In the genomic region with DNA sequence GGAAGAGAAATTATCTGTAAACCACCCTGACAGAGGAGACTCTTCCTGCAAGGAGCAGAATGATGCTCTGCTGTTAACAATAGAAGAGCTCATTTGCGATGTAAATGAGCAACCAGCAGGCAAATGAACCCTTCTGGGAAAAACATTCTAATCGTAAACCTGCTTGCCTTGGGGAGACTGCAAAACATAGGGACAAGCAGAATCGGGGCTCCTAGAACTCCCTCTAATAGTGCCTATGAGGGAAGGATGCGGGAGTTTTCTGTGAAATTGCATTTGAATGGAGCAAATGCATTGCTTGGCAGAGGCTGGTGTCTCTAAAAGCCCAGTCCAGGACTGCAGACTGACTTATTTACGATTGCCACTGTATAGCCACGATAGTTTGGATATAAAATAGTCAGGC, we compare ENCODE assay signal across 18 mouse cellular contexts. TPM values are rescaled to one million over a fixed set of nuclear protein-coding genes. Genes with fewer than 3 reads are reported as not detected.
DNase-seq lines count a peak whose midpoint lies in the region; ATAC-seq lines count a peak whose summit lies in the region.
"Had no signal": no experiment of that assay in that cellular context is flagged by ENCODE, and none has a peak within 500 bp of the region (broad histone marks: within the 10 kb centered on the region; RNA-seq: fewer than 3 reads in every experiment).

No protein-coding gene starts in this region.

- peak overlapping the region; percentile 86 for H3K27ac ChIP-seq in forebrain, embryonic 12.5 days
- peak overlapping the region; percentile 79 for H3K27ac ChIP-seq in hindbrain, embryonic 10.5 days
- peak overlapping the region; percentile 63 for H3K27ac ChIP-seq in midbrain, embryonic 10.5 days (replicated peaks)
- peak overlapping the region; percentile 89 for H3K27ac ChIP-seq in neural tube, embryonic 12.5 days
- H3K27ac ChIP-seq in liver, embryonic 11.5 days (ENCODE audit: low read depth, low read length), result no peak overlapping the region
- H3K27ac ChIP-seq in intestine, embryonic 16.5 days (ENCODE audit: low read length), result no peak overlapping the region
- H3K27ac ChIP-seq: gastrocnemius, adult 2 months; limb, embryonic 15.5 days had no signal

- peaks cover 33% of the 10 kb centered on the region for H3K4me1 ChIP-seq in forebrain, embryonic 12.5 days
- peaks cover 38% of the 10 kb centered on the region for H3K4me1 ChIP-seq in hindbrain, embryonic 10.5 days (replicated peaks)
- peaks cover 38% of the 10 kb centered on the region for H3K4me1 ChIP-seq in midbrain, embryonic 10.5 days
- H3K4me1 ChIP-seq in neural tube, embryonic 12.5 days, result peaks cover 39% of the 10 kb centered on the region
- no peaks in the 10 kb centered on the region for H3K4me1 ChIP-seq in liver, embryonic 11.5 days (replicated peaks; ENCODE audit: control insufficient read depth, insufficient read depth, low read length)
- no peaks in the 10 kb centered on the region for H3K4me1 ChIP-seq in intestine, embryonic 16.5 days (ENCODE audit: control insufficient read depth, insufficient read depth, low read length)
- H3K4me1 ChIP-seq: megakaryocyte, embryonic 14.5 days had no signal

- no peaks in the 10 kb centered on the region for H3K9me3 ChIP-seq in forebrain, embryonic 12.5 days
- H3K9me3 ChIP-seq in hindbrain, embryonic 10.5 days, result no peaks in the 10 kb centered on the region
- H3K9me3 ChIP-seq in midbrain, embryonic 10.5 days (replicated peaks), result no peaks in the 10 kb centered on the region
- H3K9me3 ChIP-seq in neural tube, embryonic 12.5 days, result no peaks in the 10 kb centered on the region
- H3K9me3 ChIP-seq in liver, embryonic 11.5 days (ENCODE audit: control insufficient read depth, low read length), result no peaks in the 10 kb centered on the region
- no peaks in the 10 kb centered on the region for H3K9me3 ChIP-seq in intestine, embryonic 16.5 days (ENCODE audit: control insufficient read depth, low read length)
- H3K9me3 ChIP-seq: limb, embryonic 15.5 days had no signal

- H3K27me3 ChIP-seq in forebrain, embryonic 12.5 days, result peaks cover 1% of the 10 kb centered on the region; the same call in 1 of the 2 replicates
- peaks cover 12% of the 10 kb centered on the region for H3K27me3 ChIP-seq in hindbrain, embryonic 10.5 days (ENCODE audit: insufficient read depth, poor library complexity, severe bottlenecking)
- peaks cover 40% of the 10 kb centered on the region for H3K27me3 ChIP-seq in midbrain, embryonic 10.5 days (ENCODE audit: low read depth, poor library complexity, severe bottlenecking)
- H3K27me3 ChIP-seq in neural tube, embryonic 12.5 days (replicated peaks), result no peaks in the 10 kb centered on the region
- H3K27me3 ChIP-seq in liver, embryonic 11.5 days (replicated peaks; ENCODE audit: control insufficient read depth, insufficient read depth, low read length), result no peaks in the 10 kb centered on the region
- no peaks in the 10 kb centered on the region for H3K27me3 ChIP-seq in intestine, embryonic 16.5 days (replicated peaks; ENCODE audit: control insufficient read depth, insufficient read depth, low read length)
- H3K27me3 ChIP-seq: limb, embryonic 15.5 days had no signal

- peak; percentile 30; the same call in 1 of the 2 replicates for ATAC-seq in forebrain, embryonic 12.5 days (ENCODE audit: low FRiP score)
- ATAC-seq in neural tube, embryonic 12.5 days (ENCODE audit: low FRiP score, low read depth), result peak; percentile 52
- no peak for ATAC-seq in liver, embryonic 11.5 days (replicated peaks; ENCODE audit: low FRiP score)
- no peak for ATAC-seq in frontal cortex, adult (ENCODE audit: low TSS enrichment)
- ATAC-seq in intestine, embryonic 16.5 days, result no peak
- ATAC-seq: inflammation-experienced regulatory T-cells, adult 6 months; liver, postnatal 0 days had no signal

- no peak overlapping the region for H3K4me3 ChIP-seq in forebrain, embryonic 12.5 days (replicated peaks)
- H3K4me3 ChIP-seq in hindbrain, embryonic 10.5 days, result no peak overlapping the region
- H3K4me3 ChIP-seq in midbrain, embryonic 10.5 days, result no peak overlapping the region
- no peak overlapping the region for H3K4me3 ChIP-seq in neural tube, embryonic 12.5 days
- no peak overlapping the region for H3K4me3 ChIP-seq in liver, embryonic 11.5 days (ENCODE audit: low read depth, low read length)
- H3K4me3 ChIP-seq in intestine, embryonic 16.5 days (ENCODE audit: low read length), result no peak overlapping the region
- H3K4me3 ChIP-seq: gastrocnemius, adult 2 months; limb, embryonic 15.5 days; megakaryocyte, embryonic 14.5 days had no signal

- no peak for DNase-seq in hindbrain, embryonic 10.5 days (ENCODE audit: low spot score)
- DNase-seq in midbrain, embryonic 10.5 days (ENCODE audit: low spot score), result no peak
- DNase-seq in cerebellum, postnatal 25 days, result no peak
- DNase-seq in liver, embryonic 11.5 days (ENCODE audit: low spot score), result no peak
- DNase-seq: adrenal gland, postnatal 36 days; gastrocnemius, adult 2 months; kidney, adult 9 months; kidney, postnatal 4 days; layer of hippocampus, postnatal 36 days; liver, postnatal 0 days; lung, postnatal 14 days had no signal

- peak overlapping the region; percentile 8; the same call in 1 of the 2 replicates for H3K4me2 ChIP-seq in forebrain, embryonic 12.5 days
- 0 out of 2 replicates have a peak overlapping the region, but pooled peaks have one; percentile 12 for H3K4me2 ChIP-seq in neural tube, embryonic 12.5 days (replicated peaks)
- H3K4me2 ChIP-seq in liver, embryonic 11.5 days, result no peak overlapping the region
- no peak overlapping the region for H3K4me2 ChIP-seq in intestine, embryonic 16.5 days (ENCODE audit: low read depth, low read length)
- H3K4me2 ChIP-seq: limb, embryonic 15.5 days had no signal

- no peaks in the 10 kb centered on the region for H3K36me3 ChIP-seq in forebrain, embryonic 12.5 days (replicated peaks)
- H3K36me3 ChIP-seq in hindbrain, embryonic 10.5 days, result no peaks in the 10 kb centered on the region
- H3K36me3 ChIP-seq in midbrain, embryonic 10.5 days, result no peaks in the 10 kb centered on the region
- no peaks in the 10 kb centered on the region for H3K36me3 ChIP-seq in neural tube, embryonic 12.5 days
- no peaks in the 10 kb centered on the region for H3K36me3 ChIP-seq in liver, embryonic 11.5 days (ENCODE audit: control insufficient read depth, insufficient read depth, low read length)
- H3K36me3 ChIP-seq in intestine, embryonic 16.5 days (ENCODE audit: control insufficient read depth, insufficient read depth, low read length), result no peaks in the 10 kb centered on the region
- H3K36me3 ChIP-seq: limb, embryonic 15.5 days had no signal

- 24% methylated on average over 6 of the region's 6 CpGs for WGBS in forebrain, embryonic 12.5 days
- WGBS in hindbrain, embryonic 10.5 days, result 32% methylated on average over 6 of the region's 6 CpGs
- WGBS in midbrain, embryonic 10.5 days, result 46% methylated on average over 6 of the region's 6 CpGs
- whole genome bisulfite sequencing in neural tube, embryonic 12.5 days, result 11% methylated on average over 6 of the region's 6 CpGs
- 57% methylated on average over 6 of the region's 6 CpGs for WGBS in liver, embryonic 11.5 days
- 54% methylated on average over 6 of the region's 6 CpGs for WGBS in intestine, embryonic 16.5 days

- no peak overlapping the region for H3K9ac ChIP-seq in forebrain, embryonic 12.5 days
- H3K9ac ChIP-seq in neural tube, embryonic 12.5 days, result no peak overlapping the region
- no peak overlapping the region for H3K9ac ChIP-seq in liver, embryonic 11.5 days (ENCODE audit: low read depth, low read length)
- no peak overlapping the region for H3K9ac ChIP-seq in intestine, embryonic 16.5 days (ENCODE audit: low read depth, low read length)
- H3K9ac ChIP-seq: limb, embryonic 15.5 days; liver, postnatal 0 days had no signal

RNA-seq across cellular contexts. Expression of a gene that starts 32.8 kb away (rescaled TPM):
- 0.17 and 0.68 TPM in 2 replicates for polyA plus RNA-seq in forebrain, embryonic 12.5 days (2016; fragmentation: Nextera tagmentation; extraction: Ambion mirVana)
- polyA plus RNA-seq in hindbrain, embryonic 10.5 days (2016; fragmentation: Nextera tagmentation; extraction: Ambion mirVana), result 0.08 TPM in 1 of 2 replicates, not detected in the other
- polyA plus RNA-seq in midbrain, embryonic 10.5 days (2016; fragmentation: Nextera tagmentation; extraction: Ambion mirVana), result not detected in 2 replicates
- polyA plus RNA-seq in neural tube, embryonic 12.5 days (2016; fragmentation: Nextera tagmentation; extraction: Ambion mirVana), result 0.22 and 0.71 TPM in 2 replicates
- polyA plus RNA-seq in liver, embryonic 11.5 days (2014; fragmentation: Nextera tagmentation; extraction: Ambion mirVana), result not detected in 2 replicates
- polyA plus RNA-seq in intestine, embryonic 16.5 days (2015; fragmentation: Nextera tagmentation; extraction: Ambion mirVana), result not detected in 2 replicates
- polyA plus RNA-seq: liver, postnatal 0 days had no signal

RNA-seq across cellular contexts. Expression of a gene that starts 56.2 kb away (rescaled TPM):
- polyA plus RNA-seq in forebrain, embryonic 12.5 days (2016; fragmentation: Nextera tagmentation; extraction: Ambion mirVana), result 2.0 and 2.9 TPM in 2 replicates
- polyA plus RNA-seq in hindbrain, embryonic 10.5 days (2016; fragmentation: Nextera tagmentation; extraction: Ambion mirVana), result 1.1 and 2.9 TPM in 2 replicates
- polyA plus RNA-seq in midbrain, embryonic 10.5 days (2016; fragmentation: Nextera tagmentation; extraction: Ambion mirVana), result 1.0 and 1.3 TPM in 2 replicates
- polyA plus RNA-seq in neural tube, embryonic 12.5 days (2016; fragmentation: Nextera tagmentation; extraction: Ambion mirVana), result 0.46 and 0.68 TPM in 2 replicates
- 0.48 and 0.62 TPM in 2 replicates for polyA plus RNA-seq in liver, embryonic 11.5 days (2014; fragmentation: Nextera tagmentation; extraction: Ambion mirVana)
- 0.38 and 0.39 TPM in 2 replicates for polyA plus RNA-seq in intestine, embryonic 16.5 days (2015; fragmentation: Nextera tagmentation; extraction: Ambion mirVana)
- polyA plus RNA-seq: inflammation-experienced regulatory T-cells, adult 6 months; liver, postnatal 0 days had no signal

Comparison
In these comparisons a context has a peak if more than half of its experiments do, and no peak if none do; other contexts are left out.
1. ATAC-seq: peak in forebrain, embryonic 12.5 days (single experiment) and neural tube, embryonic 12.5 days (single experiment); none in liver, embryonic 11.5 days (single experiment), frontal cortex, adult (single experiment) and intestine, embryonic 16.5 days (single experiment).
2. H3K27ac ChIP-seq: peak in forebrain, embryonic 12.5 days (single experiment), hindbrain, embryonic 10.5 days (single experiment), midbrain, embryonic 10.5 days (single experiment) and neural tube, embryonic 12.5 days (single experiment); none in liver, embryonic 11.5 days (single experiment) and intestine, embryonic 16.5 days (single experiment).
3. H3K4me2 ChIP-seq: peak in forebrain, embryonic 12.5 days (single experiment) and neural tube, embryonic 12.5 days (single experiment); none in liver, embryonic 11.5 days (single experiment) and intestine, embryonic 16.5 days (single experiment).